Comparison of ENCODE assay signal across 33 mouse cellular contexts in genomic region chr5:110824421-110824820, GRCm38 (mm10).
"Had no signal": no experiment of that assay in that cellular context is flagged by ENCODE, and none has a peak within 500 bp of the region (broad histone marks: within the 10 kb centered on the region; RNA-seq: fewer than 3 reads in every experiment).

No protein-coding gene starts in this region.

- H3K36me3 ChIP-seq: hindbrain, embryonic 10.5 days; hindbrain, embryonic 12.5 days; hindbrain, embryonic 13.5 days; hindbrain, embryonic 15.5 days had no signal

- H3K9ac ChIP-seq: heart, embryonic 12.5 days; heart, embryonic 13.5 days; heart, embryonic 15.5 days; hindbrain, embryonic 12.5 days; hindbrain, embryonic 13.5 days; hindbrain, embryonic 14.5 days; hindbrain, embryonic 15.5 days; kidney, embryonic 15.5 days had no signal

- H3K9me3 ChIP-seq: heart, embryonic 10.5 days; heart, embryonic 12.5 days; heart, embryonic 13.5 days; heart, embryonic 15.5 days; hindbrain, embryonic 10.5 days; hindbrain, embryonic 12.5 days; hindbrain, embryonic 13.5 days; hindbrain, embryonic 15.5 days; kidney, embryonic 15.5 days had no signal

- DNase-seq: heart, postnatal 10 days; heart, postnatal 14 days; heart, postnatal 36 days; heart, postnatal 4 days; kidney, adult 11 months; kidney, adult 18-20 months; kidney, adult 2 months; kidney, adult 8-10 months; kidney, adult 9 months; kidney, postnatal 10 days; kidney, postnatal 14 days; kidney, postnatal 25 days; kidney, postnatal 36 days; kidney, postnatal 4 days; layer of hippocampus, adult 9-11 months; layer of hippocampus, postnatal 36 days had no signal

- H3K27me3 ChIP-seq: heart, embryonic 13.5 days; heart, embryonic 15.5 days; hindbrain, embryonic 12.5 days; hindbrain, embryonic 13.5 days; hindbrain, embryonic 15.5 days; kidney, embryonic 15.5 days had no signal

- H3K27ac ChIP-seq: heart, embryonic 10.5 days; heart, embryonic 13.5 days; heart, embryonic 15.5 days; hindbrain, embryonic 10.5 days; hindbrain, embryonic 12.5 days; hindbrain, embryonic 13.5 days; hindbrain, embryonic 14.5 days; hindbrain, embryonic 15.5 days; hindbrain, postnatal 0 days; kidney, embryonic 15.5 days; kidney, postnatal 0 days; layer of hippocampus, adult 2 months; left cerebral cortex, adult 2 months had no signal

- ATAC-seq: hindbrain, embryonic 16.5 days; hindbrain, postnatal 0 days; inflammation-experienced regulatory T-cells, adult 6 months had no signal

- H3K4me3 ChIP-seq: heart, embryonic 10.5 days; heart, embryonic 12.5 days; heart, embryonic 13.5 days; heart, embryonic 15.5 days; hindbrain, embryonic 10.5 days; hindbrain, embryonic 12.5 days; hindbrain, embryonic 13.5 days; hindbrain, embryonic 15.5 days; kidney, embryonic 15.5 days; layer of hippocampus, adult 2 months; left cerebral cortex, adult 2 months had no signal

- H3K4me2 ChIP-seq: heart, embryonic 11.5 days; heart, embryonic 12.5 days; heart, embryonic 13.5 days; heart, embryonic 15.5 days; hindbrain, embryonic 12.5 days; hindbrain, embryonic 13.5 days; hindbrain, embryonic 14.5 days; hindbrain, embryonic 15.5 days; kidney, embryonic 15.5 days had no signal

- H3K4me1 ChIP-seq: heart, embryonic 10.5 days; heart, embryonic 12.5 days; heart, embryonic 13.5 days; heart, embryonic 15.5 days; hindbrain, embryonic 10.5 days; hindbrain, embryonic 12.5 days; hindbrain, embryonic 13.5 days; hindbrain, embryonic 15.5 days had no signal
